Mouse (Mus musculus): ENCODE results near the gene Actl11. TPM values are rescaled to one million over a fixed set of nuclear protein-coding genes. Genes with fewer than 3 reads are reported as not detected.

The Actl11 gene
- polyA plus RNA-seq, 1 experiment from 2014 or later, result not detected

DNA sequence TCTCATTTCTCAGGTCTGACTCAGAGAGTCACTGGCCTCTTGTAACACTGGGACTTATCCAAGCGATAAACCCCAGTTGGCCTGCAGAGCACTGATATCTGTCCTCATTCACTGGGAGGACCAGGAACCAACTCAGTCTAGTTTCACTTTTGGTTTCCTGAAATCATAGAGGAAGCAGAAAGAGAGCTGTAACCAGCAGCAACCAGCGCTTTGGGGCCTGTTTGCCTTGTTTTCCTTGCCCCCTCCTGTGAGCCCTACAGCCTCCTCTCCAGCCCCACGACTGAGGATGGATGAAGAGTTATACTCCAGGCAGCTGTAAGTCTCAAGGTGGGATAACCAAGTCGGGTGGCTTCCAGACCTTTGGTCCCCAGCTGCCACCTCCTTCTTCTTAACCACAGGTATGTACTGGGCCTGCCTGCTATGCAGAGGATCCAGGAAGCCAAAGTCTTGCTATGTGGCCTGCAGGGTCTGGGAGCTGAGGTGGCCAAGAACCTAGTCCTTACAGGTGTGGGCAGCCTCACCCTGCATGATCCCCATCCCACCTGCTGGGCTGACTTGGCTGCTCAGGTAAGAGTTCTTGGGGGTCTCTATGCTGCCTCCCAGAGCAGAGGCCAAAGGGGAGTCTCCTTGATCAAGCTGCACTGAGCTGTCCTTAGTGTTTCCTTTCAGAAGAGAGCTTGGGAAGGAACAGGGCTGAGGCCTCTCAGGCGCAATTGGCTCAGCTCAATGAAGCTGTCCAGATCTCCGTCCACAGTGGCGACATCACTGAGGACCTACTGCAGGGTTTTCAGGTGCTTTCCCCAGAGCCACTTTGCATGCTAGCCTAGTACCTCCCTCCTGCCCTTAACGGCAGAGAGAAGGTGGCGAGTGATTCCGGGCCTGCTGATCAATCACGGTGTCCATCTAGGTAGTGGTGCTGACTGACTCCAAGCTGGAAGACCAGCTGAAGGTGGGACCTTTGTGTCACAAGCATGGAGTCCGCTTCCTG, 47.4 kb downstream of the Actl11 start, which contains the start of gene Uba7:
TSS of gene Uba7 (plus strand) at position 107 of the 988 bp plus-strand sequence.
- ATAC-seq (ENCODE audit: low FRiP score, low TSS enrichment) (peak; percentile 77), DNase-seq (ENCODE audit: low spot score) (peak; percentile 53)
- H3K9ac ChIP-seq (ENCODE audit: low read length), result peak within 1 kb of the TSS; percentile 57
- peak within 1 kb of the TSS; percentile 67 for H3K27ac ChIP-seq (replicated peaks)
- WGBS, result 57% methylated on average over 12 of the region's 12 CpGs
- H3K9me3 ChIP-seq (ENCODE audit: control insufficient read depth, low read length), result no peaks in the 10 kb centered on the region
- H3K4me2 ChIP-seq (replicated peaks; ENCODE audit: low read depth), result peak within 1 kb of the TSS; percentile 51
- H3K4me3 ChIP-seq (ENCODE audit: low read depth, low read length), result peak within 1 kb of the TSS; percentile 17
- no peaks in the 10 kb centered on the region for H3K27me3 ChIP-seq (ENCODE audit: control insufficient read depth, insufficient read depth, low read length)
- peaks cover 4% of the 10 kb centered on the region; the same call in 1 of the 2 replicates for H3K36me3 ChIP-seq (ENCODE audit: control insufficient read depth, insufficient read depth, low read length)
- no peaks in the 10 kb centered on the region; the same call in 1 of the 2 replicates for H3K4me1 ChIP-seq (replicated peaks; ENCODE audit: control insufficient read depth, insufficient read depth)
- TF ChIP-seq CTCF (IDR thresholded peaks at IDR 0.05; ENCODE audit: low read depth), result no peak
- no peak for TF ChIP-seq EP300 (optimal IDR thresholded peaks at IDR 0.05)

DNA sequence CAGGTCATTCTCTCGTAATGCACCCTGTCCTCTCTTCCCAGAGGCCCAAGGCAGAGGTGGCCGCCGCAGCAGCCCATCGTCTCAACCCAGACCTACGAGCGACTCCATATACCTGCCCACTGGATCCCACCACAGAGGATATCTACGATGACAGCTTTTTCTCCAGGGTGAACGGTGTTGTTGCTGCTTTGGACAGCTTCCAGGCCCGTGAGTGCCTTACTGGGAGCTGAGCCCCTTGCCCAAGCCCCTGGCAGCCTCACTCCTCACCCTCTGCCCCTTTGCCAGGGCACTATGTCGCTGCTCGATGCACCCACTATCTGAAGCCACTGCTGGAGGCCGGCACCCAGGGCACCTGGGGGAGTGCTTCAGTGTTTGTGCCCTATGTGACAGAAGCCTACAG, 50.5 kb downstream of the Actl11 start:
- ATAC-seq (ENCODE audit: low FRiP score, low TSS enrichment) (no peak), DNase-seq (ENCODE audit: low spot score) (no peak)
- Histone ChIP-seq H3K27me3 (ENCODE audit: control insufficient read depth, insufficient read depth, low read length) (no peaks in the 10 kb centered on the region), H3K27ac (replicated peaks) (no peak overlapping the region), H3K4me1 (replicated peaks; ENCODE audit: control insufficient read depth, insufficient read depth) (0 out of 2 replicates have a peak, but pooled peaks cover 5% of the 10 kb centered on the region), H3K4me3 (ENCODE audit: low read depth, low read length) (no peak overlapping the region), H3K9ac (ENCODE audit: low read length) (no peak overlapping the region), H3K4me2 (replicated peaks; ENCODE audit: low read depth) (no peak overlapping the region), H3K36me3 (ENCODE audit: control insufficient read depth, insufficient read depth, low read length) (peaks cover 4% of the 10 kb centered on the region; the same call in 1 of the 2 replicates), H3K9me3 (ENCODE audit: control insufficient read depth, low read length) (no peaks in the 10 kb centered on the region)
- 90% methylated on average over 12 of the region's 12 CpGs for WGBS
- no peak for TF ChIP-seq CTCF (IDR thresholded peaks at IDR 0.05; ENCODE audit: low read depth)
- TF ChIP-seq EP300 (optimal IDR thresholded peaks at IDR 0.05), result no peak

Other genes with a start within 250 kb of the Actl11 start
- gene Gnat1, start 248.8 kb upstream of the Actl11 start, polyA plus RNA-seq (2015; fragmentation: Nextera tagmentation; extraction: Ambion mirVana), result 2.1 and 2.9 TPM in 2 replicates
- 11.7 and 15.1 TPM in 2 replicates for gene Sema3f, start 218.0 kb upstream of the Actl11 start, polyA plus RNA-seq (2015; fragmentation: Nextera tagmentation; extraction: Ambion mirVana)
- gene Rbm5, start 157.5 kb upstream of the Actl11 start, polyA plus RNA-seq (2015; fragmentation: Nextera tagmentation; extraction: Ambion mirVana), result 60.2 and 67.3 TPM in 2 replicates
- gene Rbm6, start 55.2 kb upstream of the Actl11 start, polyA plus RNA-seq (2015; fragmentation: Nextera tagmentation; extraction: Ambion mirVana), result 25.3 and 25.6 TPM in 2 replicates
- gene Mon1a, start 40.3 kb upstream of the Actl11 start, polyA plus RNA-seq (2015; fragmentation: Nextera tagmentation; extraction: Ambion mirVana), result 22.9 and 23.6 TPM in 2 replicates
- 10.4 and 10.6 TPM in 2 replicates for gene Mst1r, start 21.6 kb upstream of the Actl11 start, polyA plus RNA-seq (2015; fragmentation: Nextera tagmentation; extraction: Ambion mirVana)
- gene Camkv, start 7.2 kb downstream of the Actl11 start, polyA plus RNA-seq (2015; fragmentation: Nextera tagmentation; extraction: Ambion mirVana), result 0.62 and 0.94 TPM in 2 replicates
- gene Traip, start 21.7 kb downstream of the Actl11 start, polyA plus RNA-seq (2015; fragmentation: Nextera tagmentation; extraction: Ambion mirVana), result 4.8 and 5.7 TPM in 2 replicates
- gene Uba7, start 47.0 kb downstream of the Actl11 start, polyA plus RNA-seq (2015; fragmentation: Nextera tagmentation; extraction: Ambion mirVana), result 24.7 and 28.9 TPM in 2 replicates
- gene Gm20661, start 54.6 kb downstream of the Actl11 start, polyA plus RNA-seq (2015; fragmentation: Nextera tagmentation; extraction: Ambion mirVana), result 0.69 and 0.87 TPM in 2 replicates
- 25.9 and 27.6 TPM in 2 replicates for gene Inka1, start 57.4 kb downstream of the Actl11 start, polyA plus RNA-seq (2015; fragmentation: Nextera tagmentation; extraction: Ambion mirVana)
- 1.3 and 2.0 TPM in 2 replicates for gene Cdhr4, start 64.0 kb downstream of the Actl11 start, polyA plus RNA-seq (2015; fragmentation: Nextera tagmentation; extraction: Ambion mirVana)
- 0.18 TPM in 1 of 2 replicates, not detected in the other for gene Gm20662, start 67.9 kb downstream of the Actl11 start, polyA plus RNA-seq (2015; fragmentation: Nextera tagmentation; extraction: Ambion mirVana)
- 24.0 and 26.3 TPM in 2 replicates for gene Ip6k1, start 74.0 kb downstream of the Actl11 start, polyA plus RNA-seq (2015; fragmentation: Nextera tagmentation; extraction: Ambion mirVana)
- gene Gmppb, start 120.8 kb downstream of the Actl11 start, polyA plus RNA-seq (2015; fragmentation: Nextera tagmentation; extraction: Ambion mirVana), result 48.5 and 49.5 TPM in 2 replicates
- 2.8 and 2.9 TPM in 2 replicates for gene Amigo3, start 124.7 kb downstream of the Actl11 start, polyA plus RNA-seq (2015; fragmentation: Nextera tagmentation; extraction: Ambion mirVana)
- gene Mst1, start 152.0 kb downstream of the Actl11 start, polyA plus RNA-seq (2015; fragmentation: Nextera tagmentation; extraction: Ambion mirVana), result 4.4 and 4.8 TPM in 2 replicates
- gene Rnf123, start 154.9 kb downstream of the Actl11 start, polyA plus RNA-seq (2015; fragmentation: Nextera tagmentation; extraction: Ambion mirVana), result 13.8 and 15.7 TPM in 2 replicates
- gene Apeh, start 166.1 kb downstream of the Actl11 start, polyA plus RNA-seq (2015; fragmentation: Nextera tagmentation; extraction: Ambion mirVana), result 35.4 and 38.4 TPM in 2 replicates